Mouse (Mus musculus): ENCODE measurements at regions not wholly inside any gene's neighbourhood (a gene's known extent, or its start where the extent isn't known, plus 50 kb on each side); places are given as distances from the start of the nearest gene placed in this dataset.

DNA sequence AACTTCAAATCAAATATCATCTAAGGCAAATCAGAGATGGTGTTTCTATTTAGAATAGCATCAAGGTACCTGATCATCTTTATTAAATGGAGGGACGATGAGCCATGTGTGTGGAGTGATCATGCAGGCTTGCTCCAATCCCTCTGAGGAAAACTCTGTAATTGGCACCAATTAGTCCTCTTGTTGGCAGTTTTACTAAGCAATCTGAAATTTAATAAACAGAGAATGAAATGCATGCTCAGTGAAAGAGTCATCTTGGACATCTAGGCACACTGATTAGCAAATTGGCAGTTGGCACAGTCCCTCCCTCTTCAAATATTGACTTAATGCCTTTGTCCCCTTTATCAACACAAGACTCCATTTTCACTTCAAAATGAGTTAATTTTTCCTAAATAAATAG is 951.6 kb downstream of the Robo1 start:
- no peak for TF ChIP-seq CTCF (conservative IDR thresholded peaks at IDR 0.05; ENCODE audit: low read length)
- TF ChIP-seq NANOG (IDR thresholded peaks at IDR 0.05; ENCODE audit: borderline replicate concordance, low read length), result no peak

All from E14TG2a.4 (cell line).